Mouse (Mus musculus) gastrocnemius, postnatal 36 days (tissue): ENCODE results near the gene Mb. TPM values are rescaled to one million over a fixed set of nuclear protein-coding genes. Genes with fewer than 3 reads are reported as not detected.

ENCODE experiments used
- DNase-seq, 2 experiments: peaks; one replicate each; pipeline ENCODE4 v3.0.0; 2022
- intact Hi-C: fragments of 180-260 bp; cut with DNase I; formaldehyde crosslinking; loops from one replicate; pipeline ENCODE4 v1.15.1; 2025
- total RNA-seq, 2 experiments: library from RNA; stranded (reverse); gene quantifications; 2 replicates each; pipeline ENCODE4 v1.2.3; 2021

Gene Mb
- total RNA-seq, 2 experiments from 2014 or later: 2,788 to 3,377 TPM

DNA sequence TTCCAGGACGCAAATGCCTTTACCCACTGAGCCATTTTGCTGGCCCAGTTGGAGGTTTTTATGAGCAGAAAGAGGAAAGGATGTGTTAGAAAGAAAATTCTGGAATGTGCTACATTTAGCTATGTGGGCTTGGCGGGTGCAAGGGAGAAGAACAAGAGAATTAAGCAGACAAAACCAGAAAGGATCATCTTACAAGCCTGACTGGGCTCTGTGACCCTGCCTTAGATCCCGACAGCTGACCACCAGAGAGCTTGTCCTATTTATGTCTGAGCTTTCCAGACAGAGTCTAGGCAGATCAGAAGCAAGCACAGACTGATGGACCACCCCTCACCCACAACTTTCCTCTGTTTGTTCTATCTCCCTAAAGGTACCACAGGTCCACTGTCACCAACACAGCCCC, 19.2 kb downstream of the Mb start:
- intact Hi-C loops: no loop called here
- DNase-seq: no peak

DNA sequence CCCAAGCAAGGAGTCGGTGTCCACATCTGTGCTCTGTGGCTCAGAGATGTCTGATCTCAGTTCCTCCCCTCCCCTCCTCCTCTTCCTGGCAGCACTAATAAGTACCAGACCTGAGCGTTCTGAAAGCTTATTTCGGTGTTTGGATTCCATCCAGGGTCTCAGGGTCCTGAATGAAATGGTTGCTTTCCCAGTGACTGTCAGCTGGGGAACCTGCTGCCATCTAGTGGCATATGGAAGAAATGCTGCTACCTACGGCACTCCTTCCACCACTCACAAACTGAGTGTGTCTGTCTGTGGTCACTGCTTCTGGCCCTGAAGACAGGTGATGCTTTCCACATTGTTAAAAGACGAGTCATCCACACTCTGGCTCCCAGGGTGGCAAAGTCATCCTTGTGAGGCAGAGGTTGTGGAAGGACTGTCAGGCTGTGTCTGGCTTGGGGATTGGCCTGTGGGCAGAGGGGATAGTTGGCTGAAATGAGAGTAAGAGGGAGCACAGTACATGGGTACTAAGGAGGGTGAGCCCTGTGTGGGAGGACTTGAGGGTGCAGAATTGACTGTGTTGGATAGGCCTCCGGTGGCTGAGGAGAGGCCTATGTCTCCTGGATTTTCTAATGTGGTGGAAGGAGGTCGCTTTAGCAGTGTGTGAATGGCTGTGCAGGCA, 21.0 kb downstream of the Mb start:
- intact Hi-C loops: no loop called here
- DNase-seq: peak in 1 of 2 experiments; percentile 50

GRCm38 (mm10) chr15:77027675-77028074, 22.8 kb downstream of the Mb start:
- intact Hi-C loops: no loop called here
- no peak for DNase-seq

DNA sequence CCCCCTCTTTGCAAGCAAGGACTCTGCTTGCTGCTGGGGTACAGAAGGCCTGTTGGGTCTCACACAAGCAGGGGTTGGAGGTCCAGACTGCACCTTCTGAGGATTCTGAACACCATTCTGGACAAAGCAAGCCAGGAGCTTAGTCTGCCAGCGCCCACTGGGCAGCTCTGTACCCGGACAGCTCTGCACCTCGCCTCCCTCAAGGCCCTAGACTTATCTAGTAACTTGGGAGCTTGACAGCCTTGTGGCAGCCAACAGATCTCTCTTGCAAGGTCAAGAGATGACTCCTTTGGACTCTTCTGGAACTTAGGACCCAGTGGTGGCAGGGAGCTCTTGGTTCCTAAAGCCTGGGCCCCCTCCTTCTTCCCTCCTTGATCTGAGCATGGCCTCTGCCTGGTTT, 23.4 kb downstream of the Mb start:
- intact Hi-C loops: no loop called here
- DNase-seq: no peak

DNA sequence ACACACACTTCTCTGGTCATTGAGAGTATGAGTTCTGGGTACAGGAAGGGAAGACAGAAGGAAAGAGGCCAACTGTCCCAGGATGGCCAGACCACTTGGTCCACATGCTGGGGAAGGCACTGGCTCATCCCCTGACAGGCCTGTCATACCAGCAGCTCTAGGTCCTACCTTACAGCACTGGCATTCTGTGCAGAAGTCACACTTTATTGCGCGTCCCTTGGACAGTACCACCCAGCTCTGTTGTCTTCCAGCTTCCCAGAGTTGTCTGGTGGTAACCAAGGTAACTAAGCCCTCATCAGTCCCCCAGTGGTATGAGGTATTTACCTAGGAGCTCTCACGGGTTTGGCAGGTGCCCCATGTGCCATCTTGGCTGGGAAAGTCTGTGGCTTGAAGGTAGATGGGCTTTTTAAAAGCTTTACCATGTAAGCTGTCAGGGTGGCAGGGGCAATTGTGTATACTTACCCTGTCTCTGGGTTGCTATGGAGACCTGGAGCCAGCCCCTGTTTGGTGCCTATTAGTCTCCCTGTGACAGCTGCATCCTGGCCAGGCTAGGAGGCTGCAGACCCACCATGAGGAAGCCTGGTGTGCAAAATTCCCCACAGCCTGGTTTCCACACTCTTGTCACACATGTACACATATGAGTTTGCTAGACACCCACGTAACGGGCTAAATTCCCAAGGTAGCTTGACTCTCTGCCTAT, 24.4 kb downstream of the Mb start:
- intact Hi-C loops: no loop called here

DNA sequence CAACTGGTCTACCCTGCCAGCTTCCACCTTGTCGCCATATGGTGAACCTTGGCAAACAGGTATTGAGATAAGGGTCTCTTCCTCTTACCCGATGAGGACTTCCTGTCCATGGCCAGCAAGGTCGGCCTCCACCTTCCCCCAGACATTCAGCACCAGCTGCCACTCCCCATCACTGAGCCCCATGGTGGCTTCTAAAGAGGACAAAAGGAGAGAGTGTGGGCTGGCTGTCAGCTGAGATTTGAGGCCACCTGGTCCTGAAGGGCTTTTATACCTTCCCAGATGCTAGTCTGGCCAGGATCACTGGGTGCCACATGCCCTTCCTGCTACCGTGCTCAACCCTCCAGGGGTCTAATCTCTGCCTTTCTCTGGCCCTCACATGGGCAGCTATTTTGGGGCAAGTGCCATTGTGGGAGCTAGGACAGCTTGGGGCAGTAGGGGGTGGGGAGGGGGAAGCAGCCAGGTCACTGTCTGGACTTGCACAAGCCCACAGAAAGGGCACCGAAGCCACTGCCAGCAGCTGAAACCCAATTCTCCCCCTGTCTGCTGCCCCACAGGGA, 28.0 kb downstream of the Mb start:
- DNase-seq: peak in 1 of 2 experiments; percentile 47
- intact Hi-C loops: no loop called here

More for the DNA sequence above, 24.4 kb downstream of the Mb start:
- no peak for DNase-seq

GRCm38 (mm10) chr15:77021851-77022250, 28.6 kb downstream of the Mb start:
- intact Hi-C loops: no loop called here
- no peak for DNase-seq

DNA sequence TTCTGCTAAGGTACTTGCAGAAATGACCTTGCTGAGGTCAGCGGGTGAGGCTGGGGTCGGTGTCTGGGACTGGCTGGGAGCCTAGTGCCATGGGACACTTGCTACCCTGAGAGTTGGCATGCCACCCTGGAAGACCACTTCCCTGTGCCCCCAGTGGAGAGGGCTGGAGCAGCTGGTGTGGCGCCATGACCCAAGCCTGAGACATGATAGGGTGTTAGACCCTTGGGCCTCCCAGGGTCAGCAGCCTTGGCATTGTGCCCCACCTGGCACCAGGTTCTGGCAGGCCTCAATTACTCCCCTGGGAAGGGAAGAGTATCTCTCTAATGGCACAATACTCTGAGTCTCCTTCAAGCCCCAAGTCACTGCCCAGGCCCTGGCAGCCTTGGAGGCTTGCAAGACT, 29.4 kb downstream of the Mb start:
- DNase-seq: peak; percentile 42 to 56
- intact Hi-C loops: no loop called here

- no peak for DNase-seq
- intact Hi-C loops: no loop called here
These were observed 30.3 kb downstream of the Mb start for GRCm38 (mm10) chr15:77020136-77020535.

DNA sequence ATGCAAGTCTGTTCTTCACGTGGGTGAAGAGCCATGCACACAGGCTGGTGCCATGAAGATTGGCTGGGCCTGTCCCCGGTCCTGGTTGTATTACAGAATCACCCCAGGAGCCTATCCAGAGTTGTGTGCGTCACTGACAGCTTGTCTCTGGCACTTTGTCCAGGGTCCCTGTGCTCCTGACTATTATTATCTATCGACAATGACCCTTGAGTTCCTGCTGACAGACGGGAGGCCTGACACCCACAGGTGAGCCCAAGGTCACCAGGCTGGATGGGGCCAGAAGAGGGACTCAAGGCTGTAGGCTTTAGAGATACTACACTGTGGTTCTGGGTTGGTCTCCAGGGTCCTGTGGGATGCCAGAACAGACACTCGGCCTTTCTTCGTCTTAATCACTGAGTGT, 30.9 kb downstream of the Mb start:
- no peak for DNase-seq
- intact Hi-C loops: no loop called here

- no peak for DNase-seq
- intact Hi-C loops: no loop called here
These were observed 31.6 kb downstream of the Mb start for GRCm38 (mm10) chr15:77018740-77019340.

DNA sequence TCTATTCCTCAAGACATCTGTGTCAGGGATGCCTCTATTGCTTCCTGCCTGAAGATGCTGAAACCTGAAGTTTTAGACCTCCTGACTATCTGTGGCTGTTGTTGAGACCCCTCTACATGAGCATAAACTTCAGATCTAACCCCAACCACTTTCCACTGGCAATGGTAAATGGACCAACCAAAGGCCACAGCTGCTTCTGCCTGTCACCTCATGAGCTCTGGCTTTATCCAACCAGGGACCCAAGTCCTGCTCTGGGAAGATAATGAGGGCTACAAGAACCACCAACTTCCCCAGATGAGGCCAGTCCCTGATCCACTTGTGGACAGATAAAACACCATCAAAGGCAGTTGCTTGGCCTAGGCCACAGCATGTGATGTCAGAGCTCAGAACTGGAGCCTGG, 32.6 kb downstream of the Mb start:
- DNase-seq: no peak
- intact Hi-C loops: no loop called here

- intact Hi-C loops: no loop called here
- DNase-seq: no peak
These were observed 34.0 kb downstream of the Mb start for GRCm38 (mm10) chr15:77016509-77016908.

DNA sequence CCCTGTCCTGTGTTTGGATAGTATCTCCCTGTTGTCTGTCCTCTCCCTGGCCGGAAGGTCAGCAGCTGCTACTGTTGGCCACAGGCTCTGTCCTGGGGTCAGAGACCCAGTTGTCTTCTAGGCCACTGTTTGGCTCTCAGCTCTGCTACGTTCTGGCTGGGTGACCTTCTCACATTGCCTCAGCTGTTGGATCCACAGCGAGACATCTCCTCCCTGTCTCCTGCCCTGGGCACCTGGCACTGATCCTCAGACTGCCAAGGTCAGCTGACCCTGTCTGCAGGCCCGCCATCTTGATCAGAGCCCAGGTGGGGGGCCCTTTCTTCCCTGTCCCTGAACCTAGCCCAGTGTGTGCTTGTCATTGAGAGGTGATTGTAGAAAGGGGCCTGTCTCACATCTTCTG, 35.5 kb downstream of the Mb start:
- intact Hi-C loops: no loop called here
- peak; percentile 54 to 61 for DNase-seq

DNA sequence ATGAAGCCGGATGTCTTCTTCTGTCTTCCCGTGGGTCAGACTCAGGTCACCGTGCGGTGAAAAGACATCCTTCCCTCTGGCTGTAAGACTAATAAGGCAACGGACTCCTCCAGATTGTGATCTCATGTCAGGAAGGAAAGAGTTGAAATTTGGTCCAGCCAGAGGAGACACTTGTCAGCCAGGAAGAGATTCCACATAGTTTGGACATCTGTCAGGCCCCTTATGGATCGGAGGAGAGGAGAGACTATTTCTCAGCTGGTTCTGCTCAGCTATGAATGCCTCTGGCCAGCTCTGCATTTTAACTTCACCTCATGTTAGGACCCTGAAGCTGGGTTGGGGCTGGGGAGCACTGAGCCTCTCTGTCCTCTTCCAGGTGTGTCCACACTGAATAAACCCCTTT, 36.0 kb downstream of the Mb start:
- no peak for DNase-seq
- intact Hi-C loops: no loop called here

DNA sequence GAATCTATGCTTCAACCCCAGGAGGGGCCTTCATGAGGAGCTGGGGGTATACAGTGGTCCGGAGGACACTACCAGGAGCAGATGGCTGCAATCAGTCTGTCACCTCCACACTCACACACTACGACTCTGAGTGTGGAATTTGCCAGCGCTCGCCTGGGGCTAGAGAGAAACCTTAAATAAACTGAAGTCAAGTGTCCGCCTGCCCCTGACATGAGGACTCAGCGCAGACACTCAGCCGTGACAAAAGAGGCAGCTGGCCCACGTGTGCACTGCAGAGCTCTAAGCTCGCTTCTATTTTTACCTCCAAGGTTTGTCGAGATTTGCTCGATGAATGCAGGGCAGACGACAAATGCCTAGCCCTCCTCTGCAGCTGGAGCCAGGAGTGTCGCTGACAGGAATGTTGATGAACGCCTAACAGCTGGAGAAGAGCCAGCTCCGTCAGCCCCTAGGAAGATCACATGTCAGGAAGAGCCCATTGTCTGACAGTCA, 36.7 kb downstream of the Mb start:
- DNase-seq: no peak
- intact Hi-C loops: no loop called here

- intact Hi-C loops: loop anchor here (5.0 kb wide), 1 partner anchor 37 kb away; no protein-coding TSS in a partner anchor
- DNase-seq: no peak
These were observed 41.6 kb downstream of the Mb start for GRCm38 (mm10) chr15:77008851-77009250.

GRCm38 (mm10) chr15:77003868-77004215, 46.6 kb downstream of the Mb start:
- intact Hi-C loops: loop anchor here (5.0 kb wide), 1 partner anchor 47 kb away; no protein-coding TSS in a partner anchor
- peak in 1 of 2 experiments; percentile 44 for DNase-seq

DNA sequence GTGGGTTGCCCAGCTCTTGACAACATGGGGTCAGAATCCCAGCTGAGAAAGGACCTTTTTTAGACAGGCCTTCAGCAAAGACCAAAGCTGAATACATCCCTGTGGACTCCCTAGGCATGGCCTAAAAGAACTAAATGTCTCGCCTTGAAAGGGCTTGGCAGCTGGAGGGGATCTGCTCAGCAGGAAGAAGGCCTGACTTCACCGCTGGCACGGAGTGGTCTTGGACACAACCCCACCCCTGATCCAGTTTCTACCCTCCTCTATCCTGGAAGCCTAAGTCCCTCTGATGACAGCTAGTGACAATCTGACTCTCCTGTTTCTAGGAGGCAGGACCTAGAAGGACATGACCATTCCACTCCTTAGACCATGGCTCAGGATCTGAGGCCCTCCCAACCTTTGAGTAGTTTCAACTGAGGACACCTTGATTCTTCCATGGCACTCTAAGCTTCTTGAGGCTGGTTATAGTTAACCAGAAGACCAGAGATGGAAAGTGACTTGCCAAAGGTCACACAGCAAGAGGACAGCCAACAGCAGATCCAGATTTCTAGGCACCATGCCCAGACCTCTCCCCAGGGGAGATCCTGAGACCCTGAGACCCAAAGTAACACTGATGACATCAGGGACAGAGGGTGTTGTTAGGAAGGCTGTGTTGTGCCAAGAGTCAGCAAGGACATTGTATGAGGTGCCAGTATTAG, 47.1 kb downstream of the Mb start:
- DNase-seq: peak; percentile 46 to 51
- intact Hi-C loops: loop anchor here (5.0 kb wide), 1 partner anchor 46 kb away; no protein-coding TSS in a partner anchor

- intact Hi-C loops: no loop called here
- peak in 1 of 2 experiments; percentile 42 for DNase-seq
These were observed 51.4 kb downstream of the Mb start for GRCm38 (mm10) chr15:76998878-76999588.
